Mouse (Mus musculus): ENCODE measurements around the gene Fras1. TPM values are rescaled to one million over a fixed set of nuclear protein-coding genes. Genes with fewer than 3 reads are reported as not detected.

Fras1 gene
- polyA plus RNA-seq, 1 experiment from 2014 or later, result 8.6 TPM

GRCm38 (mm10) chr5:96804304-96804703 lies 430.5 kb downstream of the Fras1 start:
- no peaks in the 10 kb centered on the region for H3K9me3 ChIP-seq (ENCODE audit: control insufficient read depth, low read length)
- WGBS, result 89% methylated on average over 4 of the region's 4 CpGs
- no peaks in the 10 kb centered on the region for H3K36me3 ChIP-seq (ENCODE audit: control insufficient read depth, insufficient read depth, low read length)
- H3K27ac ChIP-seq (ENCODE audit: low read depth, low read length), result no peak overlapping the region
- H3K4me2 ChIP-seq (ENCODE audit: low read depth, low read length), result no peak overlapping the region
- no peak overlapping the region for H3K9ac ChIP-seq (replicated peaks; ENCODE audit: low read depth, low read length)
- ATAC-seq (ENCODE audit: low read depth), result no peak
- no peaks in the 10 kb centered on the region for H3K4me1 ChIP-seq (ENCODE audit: control insufficient read depth, insufficient read depth, low read length)
- H3K27me3 ChIP-seq (ENCODE audit: control insufficient read depth, insufficient read depth, low read length), result no peaks in the 10 kb centered on the region
- no peak overlapping the region for H3K4me3 ChIP-seq (ENCODE audit: low read depth, low read length)

DNA sequence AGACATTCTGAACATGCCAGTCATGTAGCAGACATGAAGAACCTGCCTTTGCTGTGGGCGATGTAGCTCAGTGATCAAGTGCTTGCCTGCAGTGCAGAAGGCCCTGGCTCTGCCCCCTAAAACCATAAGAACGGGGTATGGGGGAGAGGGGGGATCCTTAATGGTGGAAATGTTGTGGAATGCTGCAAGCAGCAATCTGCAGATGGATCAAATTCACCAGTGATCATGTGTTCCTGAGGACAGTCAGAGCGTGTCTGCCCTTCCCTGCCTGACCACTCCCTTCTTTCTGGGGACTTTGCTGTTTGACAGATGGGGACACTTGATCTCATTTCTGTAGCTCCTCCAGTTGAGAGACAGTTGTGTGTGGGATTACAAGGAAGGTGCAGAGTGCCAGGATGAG lies 431.1 kb downstream of the Fras1 start:
- Histone ChIP-seq H3K4me1 (ENCODE audit: control insufficient read depth, insufficient read depth, low read length) (no peaks in the 10 kb centered on the region), H3K27ac (ENCODE audit: low read depth, low read length) (no peak overlapping the region), H3K9ac (replicated peaks; ENCODE audit: low read depth, low read length) (no peak overlapping the region), H3K4me3 (ENCODE audit: low read depth, low read length) (no peak overlapping the region), H3K9me3 (ENCODE audit: control insufficient read depth, low read length) (no peaks in the 10 kb centered on the region), H3K4me2 (ENCODE audit: low read depth, low read length) (no peak overlapping the region), H3K27me3 (ENCODE audit: control insufficient read depth, insufficient read depth, low read length) (no peaks in the 10 kb centered on the region), H3K36me3 (ENCODE audit: control insufficient read depth, insufficient read depth, low read length) (no peaks in the 10 kb centered on the region)
- no peak for ATAC-seq (ENCODE audit: low read depth)
- 89% methylated on average over 3 of the region's 3 CpGs for WGBS

DNA sequence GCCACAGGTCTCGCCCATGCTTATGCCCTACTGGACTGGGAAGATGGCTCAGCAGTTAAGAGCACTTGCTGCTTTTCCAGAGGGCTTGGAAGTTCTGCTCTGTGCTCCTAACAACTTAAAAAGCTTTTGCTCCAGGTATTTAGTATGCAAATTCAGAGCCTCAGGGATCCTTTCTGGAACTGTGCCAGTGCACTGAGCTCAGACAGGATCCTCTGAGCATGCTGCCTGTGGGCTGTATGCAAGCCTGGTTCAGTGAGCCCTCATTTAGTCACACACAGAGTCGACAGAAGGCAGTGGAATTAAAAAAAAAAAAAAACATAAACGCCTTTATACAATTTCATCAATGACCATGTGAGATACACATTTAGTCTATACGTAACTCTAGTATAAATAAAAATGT lies 436.9 kb downstream of the Fras1 start:
- Histone ChIP-seq H3K9me3 (ENCODE audit: control insufficient read depth, low read length) (no peaks in the 10 kb centered on the region), H3K27me3 (ENCODE audit: control insufficient read depth, insufficient read depth, low read length) (no peaks in the 10 kb centered on the region), H3K4me2 (ENCODE audit: low read depth, low read length) (no peak overlapping the region), H3K4me3 (ENCODE audit: low read depth, low read length) (no peak overlapping the region), H3K4me1 (ENCODE audit: control insufficient read depth, insufficient read depth, low read length) (no peaks in the 10 kb centered on the region), H3K27ac (ENCODE audit: low read depth, low read length) (no peak overlapping the region), H3K36me3 (ENCODE audit: control insufficient read depth, insufficient read depth, low read length) (no peaks in the 10 kb centered on the region), H3K9ac (replicated peaks; ENCODE audit: low read depth, low read length) (no peak overlapping the region)
- peak; percentile 31; the same call in 1 of the 2 replicates for ATAC-seq (ENCODE audit: low read depth)
- 65% methylated on average over 4 of the region's 4 CpGs for WGBS

DNA sequence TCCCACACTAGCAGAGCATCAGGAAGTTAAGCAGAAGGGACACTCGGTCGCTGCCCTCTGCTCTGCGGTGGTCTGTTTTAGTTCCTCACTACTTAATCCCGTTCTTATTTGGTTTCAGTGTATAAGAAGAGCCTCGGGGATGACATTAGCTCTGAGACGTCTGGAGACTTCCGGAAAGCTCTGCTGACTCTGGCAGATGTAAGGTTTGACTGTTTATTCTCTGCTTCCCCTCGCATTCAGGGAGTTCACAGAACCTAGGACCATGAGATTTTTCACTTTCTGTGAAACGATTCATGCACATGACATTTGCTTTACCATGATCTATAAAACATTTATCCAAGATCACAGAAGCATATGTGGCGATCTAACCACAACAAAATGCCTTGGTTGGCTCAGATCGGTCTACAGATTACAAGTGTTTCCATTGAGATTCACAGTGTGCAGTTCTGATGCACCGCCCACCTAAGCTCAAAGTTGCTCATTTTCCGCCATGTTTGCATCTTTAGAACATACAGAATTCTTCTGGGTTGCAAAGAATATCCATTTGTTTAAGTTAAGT lies 451.1 kb downstream of the Fras1 start:
- H3K9me3 ChIP-seq (ENCODE audit: control insufficient read depth, low read length), result no peaks in the 10 kb centered on the region
- no peaks in the 10 kb centered on the region for H3K36me3 ChIP-seq (ENCODE audit: control insufficient read depth, insufficient read depth, low read length)
- H3K9ac ChIP-seq (replicated peaks; ENCODE audit: low read depth, low read length), result no peak overlapping the region
- H3K27ac ChIP-seq (ENCODE audit: low read depth, low read length), result no peak overlapping the region
- H3K4me2 ChIP-seq (ENCODE audit: low read depth, low read length), result no peak overlapping the region
- ATAC-seq (ENCODE audit: low read depth), result no peak
- no peak overlapping the region for H3K4me3 ChIP-seq (ENCODE audit: low read depth, low read length)
- H3K4me1 ChIP-seq (ENCODE audit: control insufficient read depth, insufficient read depth, low read length), result no peaks in the 10 kb centered on the region
- H3K27me3 ChIP-seq (ENCODE audit: control insufficient read depth, insufficient read depth, low read length), result no peaks in the 10 kb centered on the region
- 89% methylated on average over 13 of the region's 13 CpGs for WGBS

DNA sequence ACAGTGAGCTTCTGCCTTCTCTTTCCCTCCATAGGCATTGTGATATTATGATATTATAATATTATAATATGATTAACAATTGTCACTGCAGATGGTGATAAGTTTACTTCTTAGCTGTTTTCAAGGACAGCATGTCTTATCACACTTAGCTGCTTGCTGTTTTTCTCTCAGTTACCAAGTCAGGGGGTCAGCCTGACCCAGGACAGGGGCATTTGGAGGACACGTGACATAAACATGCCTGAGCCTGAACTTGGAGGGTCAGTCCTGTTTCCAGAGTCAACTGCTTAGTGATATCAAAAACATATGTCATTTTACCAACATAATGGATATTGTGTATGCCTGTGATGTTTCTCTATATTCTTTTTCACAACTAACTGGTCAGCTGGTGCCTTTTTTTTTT lies 453.4 kb downstream of the Fras1 start:
- no peaks in the 10 kb centered on the region for H3K36me3 ChIP-seq (ENCODE audit: control insufficient read depth, insufficient read depth, low read length)
- H3K4me1 ChIP-seq (ENCODE audit: control insufficient read depth, insufficient read depth, low read length), result no peaks in the 10 kb centered on the region
- H3K27ac ChIP-seq (ENCODE audit: low read depth, low read length), result no peak overlapping the region
- no peak overlapping the region for H3K4me3 ChIP-seq (ENCODE audit: low read depth, low read length)
- WGBS, result 91% methylated on average over 1 of the region's 1 CpGs
- H3K27me3 ChIP-seq (ENCODE audit: control insufficient read depth, insufficient read depth, low read length), result no peaks in the 10 kb centered on the region
- H3K9ac ChIP-seq (replicated peaks; ENCODE audit: low read depth, low read length), result no peak overlapping the region
- H3K4me2 ChIP-seq (ENCODE audit: low read depth, low read length), result no peak overlapping the region
- no peaks in the 10 kb centered on the region for H3K9me3 ChIP-seq (ENCODE audit: control insufficient read depth, low read length)
- ATAC-seq (ENCODE audit: low read depth), result no peak

Other genes starting within 250 kb of the Fras1 start
- 17.9 and 20.0 TPM in 2 replicates for gene Cnot6l, start 209.8 kb upstream of the Fras1 start, polyA plus RNA-seq (2014; fragmentation: Nextera tagmentation; extraction: Ambion mirVana)
- gene Mrpl1, start 164.5 kb upstream of the Fras1 start, polyA plus RNA-seq (2014; fragmentation: Nextera tagmentation; extraction: Ambion mirVana), result 17.7 and 19.5 TPM in 2 replicates